Mouse (Mus musculus) cerebral cortex, adult 2 months (tissue): ENCODE data around the gene Asb16.

Experiments used
- WGBS: fragments of 180-500 bp; shearing (Covaris S2); methylation state at CpG from one replicate; pipeline ENCODE4 v1.1.7; 2018; 5-methylcytosine and 5-hydroxymethylcytosine counted together

Asb16 gene

GRCm38 (mm10) chr11:102309821-102310617 lies 41.5 kb downstream of the Asb16 start:
- WGBS, result 74% methylated on average over 22 of the region's 22 CpGs

DNA sequence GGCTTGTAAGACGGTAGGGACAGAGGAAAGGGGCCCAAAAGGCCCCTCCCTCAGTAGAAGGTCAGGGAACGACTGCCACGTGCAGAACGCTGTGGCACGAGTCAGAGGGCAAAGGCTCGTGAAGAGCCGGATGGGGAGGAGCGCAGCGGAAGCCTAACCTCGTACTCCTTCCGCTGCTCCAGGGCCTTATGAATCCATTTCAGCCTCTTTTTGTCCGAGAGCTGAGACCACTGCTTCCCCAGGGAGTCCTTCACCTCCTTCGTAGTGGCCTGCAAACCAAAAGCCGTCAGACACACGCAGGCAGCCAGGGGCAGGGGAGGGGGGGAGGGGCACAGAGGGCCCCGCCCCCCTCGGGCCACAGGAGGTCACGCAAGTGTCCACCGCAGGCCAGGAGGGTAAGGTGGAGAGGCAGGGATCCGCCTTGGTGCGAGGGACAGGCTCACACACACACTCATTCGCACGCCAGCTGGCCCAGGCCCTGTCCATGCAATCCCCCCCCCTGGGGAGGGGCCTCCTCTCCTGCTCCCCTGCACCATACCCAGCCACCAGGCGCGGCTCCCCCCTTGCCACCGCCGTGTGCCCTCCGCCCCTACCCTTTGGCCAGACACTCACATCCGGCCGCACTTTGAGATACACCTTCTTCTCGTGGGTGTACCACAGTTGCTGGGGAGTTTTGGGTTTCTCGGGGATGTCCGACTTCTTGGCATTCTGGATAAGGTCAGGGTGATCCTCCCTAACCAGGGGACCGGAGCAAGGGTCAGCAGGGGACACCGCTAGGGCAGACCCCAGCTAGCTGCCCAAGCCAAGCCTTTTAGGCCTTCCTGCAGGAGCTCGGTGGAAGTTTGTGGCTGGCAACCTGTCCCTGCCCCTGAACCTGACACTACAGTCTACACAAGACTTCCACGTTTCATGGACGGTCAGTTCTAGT lies 42.5 kb downstream of the Asb16 start:
- WGBS, result 56% methylated on average over 38 of the region's 38 CpGs

DNA sequence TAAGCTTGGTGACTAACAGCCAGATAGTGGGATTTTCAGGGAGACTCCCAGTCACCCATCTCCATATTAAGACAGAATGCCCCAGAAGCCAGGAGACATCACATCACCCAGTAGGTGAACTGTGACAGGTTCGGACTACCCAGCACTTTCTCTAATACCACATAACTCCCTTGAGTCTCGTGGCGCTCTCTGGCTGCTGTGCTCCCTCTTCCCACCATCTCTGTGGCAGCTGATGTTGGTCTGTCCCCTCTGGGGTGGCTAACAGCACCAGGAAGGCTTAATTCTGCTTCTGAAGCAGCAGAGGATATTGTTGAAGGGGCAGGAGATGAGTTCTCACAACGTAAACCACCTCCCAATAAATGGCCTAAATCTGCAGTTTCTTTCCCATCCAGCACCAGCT lies 43.4 kb downstream of the Asb16 start:
- 85% methylated on average over 4 of the region's 4 CpGs for WGBS

DNA sequence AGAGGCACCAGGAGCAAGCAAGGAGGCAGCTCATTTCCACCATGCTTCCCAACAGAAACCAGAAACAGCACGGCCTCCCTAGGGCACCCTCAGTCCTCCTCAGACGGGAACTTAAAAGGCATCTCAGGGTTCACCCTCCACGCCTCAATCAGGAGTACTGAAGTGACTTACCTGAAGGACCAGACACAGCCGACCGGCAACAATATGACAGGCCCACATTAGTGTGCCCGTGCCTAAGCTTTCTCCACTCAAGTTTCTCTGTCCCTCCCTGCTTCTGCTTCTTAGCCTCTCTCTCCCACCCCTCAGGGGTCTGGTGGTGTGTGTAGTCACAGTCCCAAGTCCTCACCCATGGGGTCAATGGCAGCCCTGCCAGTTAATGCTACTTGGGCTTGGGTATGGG lies 44.0 kb downstream of the Asb16 start:
- WGBS, result 84% methylated on average over 6 of the region's 6 CpGs

- 86% methylated on average over 12 of the region's 12 CpGs for WGBS
Observed at GRCm38 (mm10) chr11:102314321-102314720, 45.8 kb downstream of the Asb16 start.

- WGBS, result 12% methylated on average over 14 of the region's 14 CpGs
Observed at GRCm38 (mm10) chr11:102315690-102316571, 47.4 kb downstream of the Asb16 start.

DNA sequence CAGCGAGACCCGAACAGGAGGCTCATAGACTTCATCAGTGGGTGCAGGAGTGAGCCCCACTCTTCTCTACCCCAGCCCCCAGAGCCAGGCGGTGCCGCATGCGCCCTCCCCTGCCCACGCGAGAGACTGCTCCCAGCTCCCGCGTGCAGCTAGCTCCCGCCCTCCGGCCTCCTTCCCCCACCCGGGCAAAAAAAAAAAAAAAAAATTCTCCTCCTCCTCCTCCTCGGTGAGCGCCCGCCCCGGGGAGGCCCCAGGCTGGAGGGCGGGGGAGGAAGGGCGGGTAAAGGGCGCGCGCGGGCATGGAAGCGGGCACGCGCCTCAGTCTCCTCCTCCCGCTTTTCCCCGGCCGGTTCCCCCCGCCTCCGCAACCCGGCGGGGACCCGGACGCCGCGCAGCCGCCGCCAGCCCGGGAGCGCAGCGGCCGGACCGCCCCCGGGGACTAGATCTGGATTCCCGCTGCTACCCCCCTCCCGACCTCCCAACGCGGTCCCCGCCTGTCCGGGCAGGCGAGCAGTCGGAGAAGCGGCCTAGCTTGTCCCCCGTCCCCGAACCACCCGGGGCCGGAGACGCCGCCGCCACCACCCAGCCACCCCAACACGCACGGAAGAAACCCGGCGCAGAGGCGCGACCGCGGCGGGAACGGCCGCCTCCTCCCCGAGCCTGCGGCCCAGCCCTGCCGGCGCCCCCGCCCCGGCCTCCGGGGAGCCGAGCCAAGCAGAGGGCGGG lies 48.2 kb downstream of the Asb16 start:
- WGBS, result 1% methylated on average over 71 of the region's 80 CpGs

DNA sequence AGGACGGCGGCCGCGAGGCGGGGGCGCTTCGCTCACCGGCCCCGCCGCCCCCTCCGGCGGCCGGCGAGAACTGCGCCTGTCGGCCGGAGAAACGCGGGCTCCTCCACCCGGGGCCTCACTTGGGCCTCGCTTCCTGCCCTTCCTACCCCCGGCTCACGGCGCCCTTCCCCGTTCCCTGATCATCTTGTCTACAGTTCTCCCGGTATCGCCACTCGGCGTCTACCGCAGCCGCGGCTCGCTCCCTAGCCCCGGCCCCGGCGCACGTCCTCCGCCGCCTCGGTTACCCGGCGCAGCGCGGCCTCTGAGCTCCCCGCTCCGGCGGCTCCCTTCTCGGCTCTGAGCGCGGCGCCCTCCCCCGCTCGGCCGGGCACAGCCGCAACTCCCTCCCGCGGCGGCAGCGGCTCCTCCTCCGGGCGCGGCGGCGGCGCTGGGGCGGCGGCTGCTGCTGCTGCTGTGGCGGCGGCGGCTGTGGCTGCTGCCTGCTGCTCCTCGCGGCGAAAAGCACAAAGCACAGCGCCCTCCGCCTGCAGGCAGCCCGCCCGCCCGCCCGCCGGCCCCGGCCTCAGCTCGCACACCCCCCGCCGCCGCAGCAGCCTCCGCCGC lies 48.9 kb downstream of the Asb16 start:
- WGBS, result 1% methylated on average over 84 of the region's 87 CpGs

GRCm38 (mm10) chr11:102317901-102318575 lies 49.5 kb downstream of the Asb16 start:
- WGBS, result under 1% methylated on average over 67 of the region's 77 CpGs

- WGBS, result under 1% methylated on average over 84 of the region's 84 CpGs
Observed at GRCm38 (mm10) chr11:102318576-102319409, 50.2 kb downstream of the Asb16 start.

- WGBS, result under 1% methylated on average over 25 of the region's 25 CpGs
Observed at GRCm38 (mm10) chr11:102319410-102319792, 50.9 kb downstream of the Asb16 start, which contains the start of gene Ubtf. Ubtf (minus strand) TSS chr11:102319742.

GRCm38 (mm10) chr11:102319941-102320685 lies 51.6 kb downstream of the Asb16 start:
- WGBS, result under 1% methylated on average over 38 of the region's 38 CpGs

GRCm38 (mm10) chr11:102320686-102321005 lies 52.1 kb downstream of the Asb16 start:
- under 1% methylated on average over 10 of the region's 10 CpGs for WGBS

- 88% methylated on average over 6 of the region's 6 CpGs for WGBS
Observed at GRCm38 (mm10) chr11:102321931-102322330, 53.4 kb downstream of the Asb16 start.

GRCm38 (mm10) chr11:102323516-102323915 lies 55.0 kb downstream of the Asb16 start:
- WGBS, result 51% methylated on average over 1 of the region's 1 CpGs

DNA sequence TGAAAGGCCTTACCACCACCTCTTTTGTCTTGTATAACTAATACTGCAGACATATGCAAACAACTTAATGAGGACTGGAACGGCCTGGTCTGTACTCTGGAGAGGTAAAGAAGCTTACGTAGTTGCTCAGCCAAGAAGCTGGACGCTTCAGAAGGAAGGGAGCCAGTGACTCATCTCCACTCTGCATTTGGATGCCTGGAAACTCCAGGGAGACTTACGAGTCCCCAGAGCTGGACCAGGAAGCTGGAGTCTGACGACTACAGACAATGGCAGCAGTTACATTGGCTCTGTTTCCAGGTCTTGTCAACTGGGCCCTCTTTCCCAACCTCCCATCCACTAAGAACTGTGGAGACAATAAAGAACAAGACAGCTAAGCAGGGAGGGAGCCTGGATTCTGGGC lies 58.7 kb downstream of the Asb16 start:
- 41% methylated on average over 5 of the region's 5 CpGs for WGBS

DNA sequence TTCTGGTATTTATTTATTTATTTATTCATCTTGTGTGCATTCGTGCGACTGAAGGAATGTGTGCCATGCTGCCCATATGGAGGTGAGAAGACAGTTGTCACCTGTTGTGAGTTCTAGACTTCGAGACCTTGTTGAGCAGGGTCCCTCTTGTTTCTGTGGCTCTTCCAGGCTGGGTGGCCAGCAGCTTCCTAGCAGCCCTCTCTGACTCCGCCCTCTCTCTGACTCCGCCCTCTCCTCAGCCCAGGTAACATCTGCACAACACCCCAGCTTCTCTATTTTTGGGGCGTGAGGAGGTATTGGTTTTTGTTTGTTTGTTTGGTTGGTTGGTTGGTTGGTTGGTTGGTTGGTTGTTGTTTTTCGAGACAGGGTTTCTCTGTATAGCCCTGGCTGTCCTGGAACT lies 59.3 kb downstream of the Asb16 start:
- 87% methylated on average over 7 of the region's 7 CpGs for WGBS
